Mouse (Mus musculus) midbrain, postnatal 0 days (tissue): ENCODE data around the gene Cfap73. TPM values are rescaled to one million over a fixed set of nuclear protein-coding genes. Genes with fewer than 3 reads are reported as not detected.

Experiments
- ATAC-seq: fragments of 200-750 bp; cut with Nextera tagmentation; 2 replicates; pipeline ENCODE4 v1.8.0; 2017; ENCODE audit warnings: moderate number of reproducible peaks, mild to moderate bottlenecking, moderate TSS enrichment, moderate library complexity; ENCODE audit not compliant: low FRiP score
- DNase-seq: peaks from one replicate; pipeline ENCODE4 v3.0.0-alpha.2; 2015; ENCODE audit warnings: low spot score
- H3K27ac ChIP-seq: fragments of 300-500 bp; sonication (generic); 2 replicates; pipeline ENCODE4 v1.5.1; 2014; ENCODE audit warnings: low read depth, mild to moderate bottlenecking, low read length, mixed read lengths
- H3K27me3 ChIP-seq: fragments of 300-500 bp; sonication (generic); 2 replicates; pipeline ENCODE4 v1.6.1; 2014; ENCODE audit warnings: low read length, control low read depth, mixed read lengths; ENCODE audit not compliant: insufficient read depth
- H3K36me3 ChIP-seq: fragments of 300-500 bp; sonication (generic); 2 replicates; pipeline ENCODE4 v1.6.1; 2014; ENCODE audit warnings: low read length, control low read depth, mixed read lengths; ENCODE audit not compliant: insufficient read depth
- H3K4me1 ChIP-seq: fragments of 300-500 bp; sonication (generic); 2 replicates; pipeline ENCODE4 v1.6.1; 2014; ENCODE audit warnings: mild to moderate bottlenecking, control low read depth, antibody characterized with exemption, low read length, mixed read lengths; ENCODE audit not compliant: insufficient read depth
- H3K4me2 ChIP-seq: fragments of 300-500 bp; sonication (generic); 2 replicates; pipeline ENCODE4 v1.6.1; 2014; ENCODE audit warnings: low read depth, mild to moderate bottlenecking, low read length, mixed read lengths; ENCODE audit not compliant: poor library complexity, severe bottlenecking
- H3K4me3 ChIP-seq: fragments of 300-500 bp; sonication (generic); 2 replicates; pipeline ENCODE4 v1.5.1; 2014; ENCODE audit warnings: low read depth, mild to moderate bottlenecking, low read length, moderate library complexity
- H3K9ac ChIP-seq: fragments of 300-500 bp; sonication (generic); replicated peaks from 2 replicates; pipeline ENCODE4 v1.6.1; 2014; ENCODE audit warnings: mild to moderate bottlenecking, low read length, moderate library complexity, mixed read lengths; ENCODE audit not compliant: poor library complexity, severe bottlenecking
- H3K9me3 ChIP-seq: fragments of 300-500 bp; sonication (generic); 2 replicates; pipeline ENCODE4 v1.6.1; 2016; ENCODE audit warnings: low read length, control low read depth
- CTCF ChIP-seq: IDR thresholded peaks from 2 replicates; pipeline ENCODE4 v1.5.1; 2016; ENCODE audit warnings: antibody characterized with exemption, mild to moderate bottlenecking
- WGBS: fragments of 180-500 bp; shearing (Covaris S2); extraction: QIAGEN DNeasy Blood & Tissue Kit; methylation state at CpG from one replicate; pipeline ENCODE4 v1.1.7; 2014; 5-methylcytosine and 5-hydroxymethylcytosine counted together
- polyA plus RNA-seq: library from polyadenylated mRNA; unstranded; fragments of >200 nt; fragmentation: Nextera tagmentation; extraction: Ambion mirVana; gene quantifications from 2 replicates; pipeline ENCODE4 v1.2.1, GENCODE M21; 2015
- total RNA-seq: library from RNA; depleted of rRNA; stranded (reverse); fragments of >200 nt; gene quantifications from 2 replicates; pipeline ENCODE4 v1.2.3, GENCODE M21; 2014

Cfap73 gene
- total and polyA plus RNA-seq, 2 experiments from 2014 or later: 0.60 to 0.62 TPM

DNA sequence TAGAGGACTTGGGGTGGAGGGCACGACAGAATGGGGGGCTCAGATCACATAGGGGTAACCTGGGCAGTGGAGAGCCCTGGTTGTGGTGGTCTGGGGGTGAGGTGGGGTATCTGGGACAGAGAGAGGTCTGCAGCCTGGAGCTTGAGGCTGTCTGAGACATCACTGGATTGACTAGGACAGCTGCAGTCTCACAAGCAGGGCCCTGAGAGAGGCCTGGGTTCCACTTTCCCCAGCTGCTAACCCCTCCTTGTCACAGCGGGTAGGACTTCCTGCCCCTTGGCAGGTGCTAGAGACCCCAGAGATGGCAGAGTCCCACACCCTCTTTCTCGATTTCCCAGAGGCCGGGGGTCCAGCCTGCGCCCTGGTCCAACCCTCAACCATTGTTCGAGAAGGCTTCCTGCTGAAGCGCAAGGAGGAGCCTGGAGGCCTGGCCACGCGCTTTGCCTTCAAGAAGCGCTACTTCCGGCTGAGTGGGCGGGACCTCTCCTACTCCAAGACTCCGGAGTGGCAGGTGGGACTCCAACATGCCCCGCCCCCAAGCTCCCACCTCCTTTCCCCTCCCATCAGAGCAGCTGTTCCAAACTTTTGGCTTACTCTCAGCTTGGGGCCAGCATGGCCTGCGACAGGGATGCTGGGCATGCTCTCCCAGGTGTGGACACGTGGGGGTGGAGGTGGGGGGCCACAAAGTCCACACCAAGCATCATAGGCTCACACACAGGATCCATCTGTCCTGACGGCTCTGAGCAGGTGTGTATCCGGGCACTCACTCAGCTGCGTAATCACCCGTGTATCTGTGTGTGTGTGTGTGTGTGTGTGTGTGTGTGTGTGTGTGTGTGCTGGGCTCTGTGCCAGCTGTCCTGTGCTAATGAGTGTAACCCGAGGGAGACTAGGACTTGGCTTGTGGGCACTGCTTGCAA, 40.5 kb upstream of the Cfap73 start:
- Histone ChIP-seq H3K9ac (no peak overlapping the region; the same call in 1 of the 2 replicates), H3K4me1 (0 out of 2 replicates have a peak, but pooled peaks cover 2% of the 10 kb centered on the region), H3K4me3 (no peak overlapping the region), H3K27me3 (no peaks in the 10 kb centered on the region), H3K36me3 (no peaks in the 10 kb centered on the region; the same call in 1 of the 2 replicates), H3K27ac (no peak overlapping the region), H3K4me2 (no peak overlapping the region), H3K9me3 (no peaks in the 10 kb centered on the region)
- DNase-seq (peak; percentile 65), ATAC-seq (no peak)
- 28% methylated on average over 21 of the region's 21 CpGs for WGBS
- TF ChIP-seq CTCF: no peak

DNA sequence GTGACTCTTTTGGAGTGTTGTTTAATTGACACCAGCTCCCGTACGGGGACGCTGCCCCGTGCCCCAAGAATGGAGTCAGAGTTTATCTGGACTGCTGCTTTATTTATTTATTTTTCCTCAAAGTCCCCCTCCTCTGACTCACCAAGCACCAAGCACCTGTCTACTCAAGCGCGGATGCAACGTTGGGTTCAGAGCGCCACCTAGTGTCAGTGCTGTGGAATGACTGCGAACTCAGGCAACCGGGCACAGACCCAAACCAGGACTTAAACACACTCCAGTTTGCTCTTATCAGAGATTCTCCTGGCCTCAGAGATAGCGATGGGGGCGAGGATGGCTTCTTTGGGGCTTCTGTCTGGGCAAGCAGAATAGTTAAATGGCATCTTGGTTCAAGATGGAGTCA, 39.6 kb upstream of the Cfap73 start:
- no peaks in the 10 kb centered on the region for H3K4me1 ChIP-seq
- no peak overlapping the region for H3K27ac ChIP-seq
- ATAC-seq: no peak
- no peak overlapping the region for H3K4me2 ChIP-seq
- TF ChIP-seq CTCF: peak; percentile 97
- no peak overlapping the region for H3K9ac ChIP-seq
- peak; percentile 70 for DNase-seq
- H3K9me3 ChIP-seq: no peaks in the 10 kb centered on the region
- no peaks in the 10 kb centered on the region for H3K36me3 ChIP-seq
- 9% methylated on average over 12 of the region's 12 CpGs for WGBS
- no peak overlapping the region for H3K4me3 ChIP-seq
- H3K27me3 ChIP-seq: no peaks in the 10 kb centered on the region

DNA sequence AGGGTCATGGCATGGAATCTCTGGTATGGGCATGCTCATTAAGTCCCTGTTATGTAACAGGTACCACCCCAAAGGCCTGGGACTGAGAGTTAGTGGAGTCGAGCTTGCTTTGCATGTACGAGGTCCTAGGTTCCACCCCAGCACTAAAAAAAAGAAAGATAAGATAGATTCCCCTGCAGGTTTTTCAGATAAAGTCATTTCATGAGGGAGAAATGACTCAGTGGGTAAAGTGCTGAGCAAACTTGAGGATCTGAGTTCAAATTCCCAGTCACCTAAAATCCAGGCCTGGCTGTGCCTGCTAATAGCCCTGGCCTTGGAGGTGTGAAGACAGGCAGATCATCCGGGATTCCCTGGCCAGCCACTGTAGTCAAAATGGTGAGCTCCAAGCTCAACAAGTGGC, 37.8 kb upstream of the Cfap73 start:
- H3K4me3 ChIP-seq: no peak overlapping the region
- DNase-seq: no peak
- no peaks in the 10 kb centered on the region for H3K27me3 ChIP-seq
- no peak overlapping the region for H3K27ac ChIP-seq
- H3K4me1 ChIP-seq: no peaks in the 10 kb centered on the region
- no peak for TF ChIP-seq CTCF
- H3K9ac ChIP-seq: no peak overlapping the region
- no peaks in the 10 kb centered on the region for H3K9me3 ChIP-seq
- H3K36me3 ChIP-seq: no peaks in the 10 kb centered on the region
- ATAC-seq: no peak
- WGBS: 87% methylated on average over 3 of the region's 3 CpGs
- H3K4me2 ChIP-seq: no peak overlapping the region

DNA sequence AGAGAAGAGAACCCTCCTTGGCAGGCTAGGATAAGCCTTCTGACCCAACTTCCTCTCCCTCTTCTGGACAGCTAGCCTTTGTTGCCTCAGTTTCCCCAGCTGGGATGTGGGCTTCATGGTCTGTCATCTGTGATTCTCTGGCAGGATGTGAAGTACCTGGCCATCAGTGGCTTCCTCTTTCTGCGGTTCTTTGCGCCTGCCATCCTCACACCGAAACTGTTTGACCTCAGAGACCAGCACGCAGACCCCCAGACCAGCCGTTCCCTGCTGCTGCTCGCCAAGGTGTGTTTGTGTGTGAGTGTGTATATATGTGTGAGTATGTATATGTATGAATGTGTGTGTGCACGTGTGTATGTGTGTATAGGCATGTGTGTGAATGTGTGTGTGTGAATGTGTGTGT, 36.1 kb upstream of the Cfap73 start:
- Histone ChIP-seq H3K36me3 (no peaks in the 10 kb centered on the region), H3K4me1 (no peaks in the 10 kb centered on the region), H3K9me3 (no peaks in the 10 kb centered on the region), H3K9ac (no peak overlapping the region), H3K4me3 (no peak overlapping the region), H3K27ac (no peak overlapping the region), H3K27me3 (no peaks in the 10 kb centered on the region; the same call in 1 of the 2 replicates), H3K4me2 (no peak overlapping the region)
- ATAC-seq (no peak), DNase-seq (no peak)
- 85% methylated on average over 7 of the region's 7 CpGs for WGBS
- no peak for TF ChIP-seq CTCF

DNA sequence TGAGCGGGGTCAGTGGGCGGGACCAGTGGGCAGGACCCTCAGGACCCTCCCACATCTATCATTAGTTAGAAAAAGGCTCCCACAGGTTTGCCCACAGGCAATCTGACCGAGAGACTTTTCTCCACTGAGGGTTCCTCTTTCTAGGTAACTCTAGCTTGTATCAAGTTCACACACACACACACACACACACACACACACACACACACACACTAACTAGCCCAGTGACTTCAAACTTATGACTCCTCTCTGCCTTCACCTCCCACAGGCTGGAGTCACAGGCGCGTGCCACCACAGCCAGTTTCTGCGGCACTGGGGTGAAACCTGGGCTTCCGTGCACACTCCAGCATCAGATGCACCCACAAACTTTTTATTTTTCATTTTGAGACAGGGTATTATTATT, 34.7 kb upstream of the Cfap73 start:
- Histone ChIP-seq H3K4me1 (no peaks in the 10 kb centered on the region), H3K9me3 (no peaks in the 10 kb centered on the region), H3K36me3 (no peaks in the 10 kb centered on the region), H3K4me2 (no peak overlapping the region), H3K27ac (no peak overlapping the region), H3K9ac (no peak overlapping the region), H3K4me3 (no peak overlapping the region), H3K27me3 (no peaks in the 10 kb centered on the region; the same call in 1 of the 2 replicates)
- WGBS: 70% methylated on average over 7 of the region's 7 CpGs
- ATAC-seq (no peak), DNase-seq (no peak)
- TF ChIP-seq CTCF: no peak

DNA sequence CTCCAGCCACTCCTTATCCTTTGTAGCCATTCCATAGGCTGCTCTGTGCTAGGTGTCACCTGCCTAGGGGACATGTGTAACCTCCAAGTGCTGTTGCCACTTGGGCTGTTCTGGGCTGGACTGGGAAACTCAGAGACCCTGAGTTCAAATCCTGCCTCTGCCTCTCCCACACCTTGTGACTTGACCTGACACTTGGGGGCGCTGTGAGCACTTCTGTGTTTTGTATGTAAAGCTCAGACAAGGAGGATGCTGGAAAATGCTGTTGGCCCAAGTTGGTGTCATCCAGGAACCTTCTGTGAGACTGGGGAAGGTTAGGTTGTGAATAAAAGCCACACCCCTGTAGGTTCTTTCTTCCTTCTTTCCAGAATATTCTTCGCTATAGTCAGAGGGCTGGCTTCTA, 30.9 kb upstream of the Cfap73 start:
- ATAC-seq (no peak), DNase-seq (no peak)
- H3K4me3 ChIP-seq: no peak overlapping the region
- no peak overlapping the region for H3K9ac ChIP-seq
- H3K27ac ChIP-seq: no peak overlapping the region
- H3K4me1 ChIP-seq: peaks cover 6% of the 10 kb centered on the region; the same call in 1 of the 2 replicates
- TF ChIP-seq CTCF: peak; percentile 19
- H3K4me2 ChIP-seq: no peak overlapping the region
- no peaks in the 10 kb centered on the region for H3K9me3 ChIP-seq
- 55% methylated on average over 2 of the region's 2 CpGs for WGBS
- H3K27me3 ChIP-seq: no peaks in the 10 kb centered on the region; the same call in 1 of the 2 replicates
- H3K36me3 ChIP-seq: no peaks in the 10 kb centered on the region
